Mouse (Mus musculus) bone marrow, adult 2 months (tissue): Measurements from ENCODE around the gene AI597479. TPM values are rescaled to one million over a fixed set of nuclear protein-coding genes. Genes with fewer than 3 reads are reported as not detected.

ENCODE experiments used
- H3K27ac ChIP-seq: fragments of 200-500 bp; 2 replicates; pipeline ENCODE4 v1.5.1; 2012; ENCODE audit warnings: low read depth, mild to moderate bottlenecking, control low read depth, inconsistent platforms, low read length; ENCODE audit not compliant: control insufficient read depth, poor library complexity, insufficient read depth
- H3K4me1 ChIP-seq: fragments of 200-500 bp; 2 replicates; pipeline ENCODE4 v1.6.1; 2011; ENCODE audit warnings: low read length; ENCODE audit not compliant: control insufficient read depth, insufficient read depth
- H3K4me3 ChIP-seq: fragments of 200-500 bp; replicated peaks from 2 replicates; pipeline ENCODE3; 2011; ENCODE audit warnings: mild to moderate bottlenecking, low read depth, low read length, control low read depth; ENCODE audit not compliant: control insufficient read depth
- CTCF ChIP-seq: fragments of 200-500 bp; IDR thresholded peaks from 2 replicates; pipeline ENCODE4 v1.5.1; 2011; ENCODE audit warnings: low read length, control low read depth; ENCODE audit not compliant: control insufficient read depth, insufficient read depth
- POLR2A ChIP-seq: fragments of 200-500 bp; IDR thresholded peaks from 2 replicates; pipeline ENCODE4 v1.6.1; 2011; ENCODE audit warnings: low read depth, mild to moderate bottlenecking, control low read depth, low read length, borderline replicate concordance; ENCODE audit not compliant: control insufficient read depth
- WGBS: fragments of 180-500 bp; shearing (Covaris S2); methylation state at CpG from one replicate; pipeline ENCODE4 v1.1.7; 2018; 5-methylcytosine and 5-hydroxymethylcytosine counted together
- polyA plus RNA-seq: library from polyadenylated mRNA; stranded (reverse); fragments of >200 nt; gene quantifications from 2 replicates; pipeline ENCODE4 v1.2.4, GENCODE M21; 2011; ENCODE audit warnings: low replicate concordance; ENCODE audit not compliant: missing spikeins, insufficient read depth, insufficient read length

Gene AI597479
- 5.1 and 5.9 TPM in 2 replicates for polyA plus RNA-seq

DNA sequence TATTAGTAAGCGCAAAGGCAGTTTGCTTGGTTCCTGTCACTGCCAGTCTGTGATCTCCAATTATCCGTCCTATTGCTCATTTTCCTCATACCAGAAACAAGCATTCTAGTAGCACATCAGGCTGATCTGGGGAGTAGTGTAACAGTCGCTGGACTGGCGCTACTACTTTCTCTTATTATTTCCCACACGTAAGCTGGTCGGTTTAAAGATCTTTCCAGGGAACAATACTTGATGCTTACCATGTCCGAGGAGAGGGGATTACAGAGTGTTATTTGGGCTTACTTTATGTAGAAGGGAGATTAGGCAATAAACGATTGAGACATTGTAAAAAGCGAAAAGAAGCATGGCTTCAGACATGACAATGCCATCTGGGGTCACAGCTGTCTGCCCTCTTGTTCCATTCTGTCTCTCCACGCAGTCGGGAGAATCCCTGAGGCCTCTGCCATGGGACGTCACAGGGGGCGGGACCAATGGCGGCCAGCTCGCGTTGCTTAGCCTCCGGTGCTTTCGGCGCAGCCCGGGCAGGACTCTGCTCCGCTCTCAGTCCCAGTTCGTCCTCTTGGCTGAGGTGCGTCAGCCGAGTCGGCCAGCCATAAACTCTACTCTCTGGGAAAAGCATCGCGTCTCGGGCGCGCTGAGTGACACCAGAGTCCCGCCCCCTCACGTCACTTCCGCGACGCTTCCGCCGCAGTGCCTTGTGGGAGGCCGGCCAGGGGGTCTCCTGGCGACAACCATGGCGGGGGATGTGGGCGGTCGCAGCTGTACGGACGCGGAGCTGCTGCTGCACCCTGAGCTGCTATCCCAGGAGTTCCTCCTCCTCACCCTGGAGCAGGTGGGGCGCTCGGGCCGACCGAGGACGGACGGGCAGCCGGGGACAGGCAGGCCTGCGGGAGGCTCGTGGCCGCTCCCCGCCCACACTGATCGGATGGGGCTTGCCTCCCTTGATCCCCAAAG lies at the start of gene AI597479, which contains the start of gene Tgfbrap1:
Gene AI597479, plus strand, starts transcription at position 680 of the 954 bp plus-strand sequence.
Gene Tgfbrap1, minus strand, starts transcription at position 607 of the 954 bp plus-strand sequence.
- H3K27ac ChIP-seq, result peak within 1 kb of the TSS; percentile 93
- H3K4me1 ChIP-seq, result no peaks in the 10 kb centered on the region
- under 1% methylated on average over 57 of the region's 57 CpGs for WGBS
- TF ChIP-seq POLR2A (peak; percentile 75; the same call in 1 of the 2 replicates), CTCF (no peak)
- H3K4me3 ChIP-seq, result peak within 1 kb of the TSS; percentile 85

DNA sequence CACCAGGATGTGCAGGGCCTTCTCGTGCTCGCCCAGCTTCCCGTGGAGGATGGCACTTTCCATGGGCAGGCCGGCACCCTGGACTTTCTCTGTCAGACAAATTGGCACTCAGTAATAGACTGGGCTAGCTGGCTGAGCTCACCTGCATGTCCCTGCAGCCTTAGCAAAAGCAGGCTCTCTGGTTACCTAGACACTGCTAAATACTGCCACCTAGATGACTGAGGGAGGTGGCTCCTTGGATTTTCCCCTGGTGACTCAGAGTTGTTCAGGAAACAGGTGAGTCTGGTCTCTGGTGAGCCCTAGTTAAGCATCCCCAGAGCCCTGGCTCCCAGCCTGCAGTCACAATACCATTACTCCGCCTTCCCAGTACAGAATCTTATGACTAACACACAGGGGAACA lies 46.6 kb upstream of the AI597479 start:
- Histone ChIP-seq H3K4me1 (no peaks in the 10 kb centered on the region), H3K27ac (no peak overlapping the region), H3K4me3 (no peak overlapping the region)
- TF ChIP-seq CTCF (no peak), POLR2A (no peak)
- 89% methylated on average over 5 of the region's 5 CpGs for WGBS

DNA sequence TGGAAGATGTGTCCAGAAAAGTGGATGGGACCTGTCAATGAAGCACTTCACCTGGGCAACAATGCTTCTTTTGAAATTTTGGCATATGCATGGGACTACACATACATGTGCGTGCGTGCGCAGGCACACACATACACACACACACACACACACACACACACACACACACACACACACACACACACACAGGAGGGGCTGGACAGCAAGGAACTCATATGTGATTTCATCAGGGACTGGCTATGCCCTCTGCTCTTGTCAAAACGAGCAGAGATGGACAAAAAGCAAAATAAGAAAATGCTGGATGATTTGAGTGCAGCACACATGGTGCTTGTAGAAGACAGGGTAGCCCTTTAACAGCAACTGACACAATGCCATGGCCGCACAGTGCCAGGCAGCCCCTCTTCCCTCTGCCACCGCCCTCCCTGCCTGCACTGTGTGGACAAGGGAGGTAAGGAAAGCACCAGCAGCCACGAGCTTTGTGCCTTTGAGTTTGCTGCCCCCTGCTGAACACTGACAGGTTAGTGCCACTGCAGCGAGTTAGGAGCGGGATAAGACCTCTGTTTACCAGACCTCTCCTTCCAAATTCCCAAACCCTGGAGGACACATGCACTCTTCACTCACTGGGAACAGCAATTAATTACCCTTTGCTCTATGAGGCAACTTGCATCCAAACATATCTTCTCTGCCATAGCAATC lies 32.7 kb upstream of the AI597479 start:
- no peak overlapping the region for H3K27ac ChIP-seq
- no peak overlapping the region for H3K4me3 ChIP-seq
- H3K4me1 ChIP-seq, result no peaks in the 10 kb centered on the region
- WGBS, result 72% methylated on average over 9 of the region's 9 CpGs
- no peak for TF ChIP-seq POLR2A
- peak; percentile 71 for TF ChIP-seq CTCF

DNA sequence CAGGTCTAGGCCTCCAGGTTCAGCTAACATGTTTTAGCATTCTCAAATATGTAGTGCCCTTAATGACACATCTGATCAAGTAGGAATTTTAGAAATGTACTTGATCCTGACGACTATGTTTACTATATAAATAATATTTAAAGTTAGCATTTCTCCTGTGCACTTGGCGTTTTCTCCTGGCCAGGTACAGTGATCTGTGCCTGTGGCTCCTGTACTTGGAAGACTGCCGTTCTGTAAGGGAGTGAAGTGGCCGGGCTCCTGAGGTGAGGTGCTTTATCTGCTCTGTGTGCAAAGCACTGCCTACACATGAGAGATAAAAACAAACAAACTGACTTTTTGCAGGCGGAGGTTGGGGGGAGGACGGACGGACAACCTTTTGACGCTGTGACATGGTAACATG lies 31.9 kb upstream of the AI597479 start:
- Histone ChIP-seq H3K4me3 (no peak overlapping the region), H3K4me1 (no peaks in the 10 kb centered on the region; the same call in 1 of the 2 replicates), H3K27ac (no peak overlapping the region)
- TF ChIP-seq CTCF (no peak), POLR2A (no peak)
- WGBS, result 82% methylated on average over 8 of the region's 8 CpGs

DNA sequence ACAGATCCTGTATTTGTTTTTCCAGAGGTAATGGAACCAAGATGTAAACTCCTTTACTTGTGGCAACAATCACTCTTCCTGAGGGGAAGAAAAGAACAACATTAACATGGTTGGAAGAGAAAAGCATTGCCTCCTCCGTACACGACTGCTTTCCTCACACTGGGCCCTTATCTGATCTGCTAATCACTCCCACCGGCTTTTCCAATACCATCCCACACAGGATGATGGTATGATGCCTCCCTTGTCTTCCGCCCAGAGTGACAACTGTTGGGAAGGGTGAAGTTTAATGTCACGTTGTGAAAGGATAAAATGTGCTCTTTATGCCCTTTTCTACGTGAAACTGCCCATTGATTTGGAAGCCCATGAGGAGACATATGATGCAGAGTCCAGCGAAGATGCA lies 31.0 kb upstream of the AI597479 start:
- no peak overlapping the region for H3K4me3 ChIP-seq
- TF ChIP-seq CTCF, result no peak
- no peak for TF ChIP-seq POLR2A
- 82% methylated on average over 7 of the region's 7 CpGs for WGBS

DNA sequence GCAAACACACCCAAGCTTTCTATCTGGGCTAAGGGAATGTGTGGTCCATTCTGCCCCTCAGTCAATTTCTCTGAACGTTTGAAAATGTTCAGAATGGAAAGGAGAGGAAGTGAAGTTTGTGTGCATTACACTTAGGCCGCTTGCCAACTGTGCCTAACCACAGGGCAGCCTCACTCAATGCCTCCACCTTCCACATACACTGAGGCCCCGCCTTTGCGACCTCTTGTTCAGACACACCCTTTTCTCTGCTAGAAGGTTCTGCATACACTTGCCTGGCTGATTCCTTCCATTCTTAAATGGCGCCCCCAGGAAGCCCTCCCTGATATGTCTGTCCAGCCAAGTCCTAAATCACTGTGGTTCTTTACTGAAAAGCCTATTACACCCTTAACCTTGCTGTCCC lies 27.8 kb upstream of the AI597479 start:
- TF ChIP-seq POLR2A, result no peak
- TF ChIP-seq CTCF, result no peak
- no peaks in the 10 kb centered on the region; the same call in 1 of the 2 replicates for H3K4me1 ChIP-seq
- WGBS, result 15% methylated on average over 5 of the region's 5 CpGs
- H3K27ac ChIP-seq, result no peak overlapping the region
- H3K4me3 ChIP-seq, result no peak overlapping the region

More for the DNA sequence above, 31.0 kb upstream of the AI597479 start:
- Histone ChIP-seq H3K27ac (no peak overlapping the region), H3K4me1 (no peaks in the 10 kb centered on the region; the same call in 1 of the 2 replicates)

DNA sequence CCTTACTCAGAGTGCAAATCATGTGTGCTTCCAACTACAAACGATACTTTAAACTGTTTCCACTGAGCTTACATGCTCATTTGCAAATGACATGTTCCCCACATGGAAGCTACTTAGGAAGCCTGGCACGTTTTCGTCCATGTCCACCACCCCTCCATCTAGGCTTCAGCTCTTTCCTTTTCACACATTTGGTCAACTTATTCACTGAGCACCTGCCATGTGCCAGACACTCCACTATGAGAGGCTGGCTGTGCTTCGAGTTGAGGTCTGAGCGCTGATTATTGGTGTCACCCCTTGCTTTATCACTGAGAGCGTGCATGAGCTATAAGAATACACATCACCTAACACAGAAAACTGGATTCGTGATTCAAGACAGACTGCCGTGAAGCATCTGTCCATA lies 26.5 kb upstream of the AI597479 start:
- Histone ChIP-seq H3K4me3 (no peak overlapping the region), H3K4me1 (no peaks in the 10 kb centered on the region; the same call in 1 of the 2 replicates), H3K27ac (no peak overlapping the region)
- TF ChIP-seq CTCF (no peak), POLR2A (no peak)
- 88% methylated on average over 8 of the region's 8 CpGs for WGBS

DNA sequence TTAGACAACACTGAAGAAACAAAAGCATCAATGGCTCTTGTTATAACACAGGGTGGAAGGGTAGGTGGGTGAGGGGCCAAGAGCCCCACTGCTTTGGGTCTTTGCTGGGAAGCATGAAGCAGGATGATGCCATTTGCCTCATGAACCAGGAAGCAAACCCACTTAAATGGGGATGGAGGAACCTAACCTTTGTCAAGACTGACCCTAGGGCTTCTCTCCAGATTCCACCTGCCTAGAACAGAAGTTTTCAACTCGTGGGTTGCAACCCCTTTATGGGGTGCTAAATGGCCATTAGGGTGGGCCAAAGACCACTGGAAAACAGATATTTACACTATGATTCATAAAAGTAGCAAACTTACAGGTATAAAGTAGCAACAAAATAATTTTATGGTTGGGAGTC lies 25.9 kb upstream of the AI597479 start:
- Histone ChIP-seq H3K4me1 (no peaks in the 10 kb centered on the region; the same call in 1 of the 2 replicates), H3K4me3 (no peak overlapping the region), H3K27ac (no peak overlapping the region)
- TF ChIP-seq CTCF, result no peak
- 62% methylated on average over 1 of the region's 1 CpGs for WGBS
